Mouse (Mus musculus): ENCODE measurements around the gene Pde4d.

The Pde4d gene

GRCm38 (mm10) chr13:108449116-108450097, at the start of gene Pde4d:
Gene Pde4d, plus strand, starts transcription at chr13:108449948.
- DNase-seq (ENCODE audit: low read depth in 2 of 2, low spot score in 2 of 2): no peak

GRCm38 (mm10) chr13:108403197-108403596, 46.6 kb upstream of the Pde4d start:
- no peak for DNase-seq (ENCODE audit: low read depth in 2 of 2, low spot score in 2 of 2)

GRCm38 (mm10) chr13:108404372-108404771, 45.4 kb upstream of the Pde4d start:
- no peak for DNase-seq (ENCODE audit: low read depth in 2 of 2, low spot score in 2 of 2)

GRCm38 (mm10) chr13:108415464-108415863, 34.3 kb upstream of the Pde4d start:
- no peak for DNase-seq (ENCODE audit: low read depth in 2 of 2, low spot score in 2 of 2)

- no peak for DNase-seq (ENCODE audit: low read depth in 2 of 2, low spot score in 2 of 2)
Measured at GRCm38 (mm10) chr13:108418741-108419507, 30.8 kb upstream of the Pde4d start.

- peak; percentile 2 to 15 for DNase-seq (ENCODE audit: low read depth in 2 of 2, low spot score in 2 of 2)
Measured at GRCm38 (mm10) chr13:108426322-108426721, 23.4 kb upstream of the Pde4d start.

- DNase-seq (ENCODE audit: low read depth in 2 of 2, low spot score in 2 of 2): no peak
Measured at GRCm38 (mm10) chr13:108428809-108429208, 20.9 kb upstream of the Pde4d start.

- no peak for DNase-seq (ENCODE audit: low read depth in 2 of 2, low spot score in 2 of 2)
Measured at GRCm38 (mm10) chr13:108429623-108430022, 20.1 kb upstream of the Pde4d start.

- DNase-seq (ENCODE audit: low read depth in 2 of 2, low spot score in 2 of 2): no peak
Measured at GRCm38 (mm10) chr13:108431776-108432175, 18.0 kb upstream of the Pde4d start.

- no peak for DNase-seq (ENCODE audit: low read depth in 2 of 2, low spot score in 2 of 2)
Measured at GRCm38 (mm10) chr13:108435687-108436086, 14.1 kb upstream of the Pde4d start.

GRCm38 (mm10) chr13:108437424-108437823, 12.3 kb upstream of the Pde4d start:
- DNase-seq (ENCODE audit: low read depth in 2 of 2, low spot score in 2 of 2): no peak

GRCm38 (mm10) chr13:108439012-108439411, 10.7 kb upstream of the Pde4d start:
- DNase-seq (ENCODE audit: low read depth in 2 of 2, low spot score in 2 of 2): no peak

GRCm38 (mm10) chr13:108448348-108448931, 1.3 kb upstream of the Pde4d start:
- DNase-seq (ENCODE audit: low read depth in 2 of 2, low spot score in 2 of 2): no peak

GRCm38 (mm10) chr13:108451122-108451521, 1.4 kb downstream of the Pde4d start:
- DNase-seq (ENCODE audit: low read depth in 2 of 2, low spot score in 2 of 2): no peak

- no peak for DNase-seq (ENCODE audit: low read depth in 2 of 2, low spot score in 2 of 2)
Measured at GRCm38 (mm10) chr13:108453064-108453919, 3.5 kb downstream of the Pde4d start.

GRCm38 (mm10) chr13:108462518-108462917, 12.8 kb downstream of the Pde4d start:
- DNase-seq (ENCODE audit: low read depth in 2 of 2, low spot score in 2 of 2): no peak

GRCm38 (mm10) chr13:108465755-108466154, 16.0 kb downstream of the Pde4d start:
- no peak for DNase-seq (ENCODE audit: low read depth in 2 of 2, low spot score in 2 of 2)

- DNase-seq (ENCODE audit: low read depth in 2 of 2, low spot score in 2 of 2): no peak
Measured at GRCm38 (mm10) chr13:108467046-108467445, 17.3 kb downstream of the Pde4d start.

- no peak for DNase-seq (ENCODE audit: low read depth in 2 of 2, low spot score in 2 of 2)
Measured at GRCm38 (mm10) chr13:108480451-108480850, 30.7 kb downstream of the Pde4d start.

- DNase-seq (ENCODE audit: low read depth in 2 of 2, low spot score in 2 of 2): no peak
Measured at GRCm38 (mm10) chr13:108485036-108485435, 35.3 kb downstream of the Pde4d start.

GRCm38 (mm10) chr13:108487066-108487465, 37.3 kb downstream of the Pde4d start:
- no peak for DNase-seq (ENCODE audit: low read depth in 2 of 2, low spot score in 2 of 2)
